Mouse (Mus musculus) megakaryocyte-erythroid progenitor cell, adult 5 weeks (primary cell): ENCODE measurements around the gene Lrrn3. TPM values are rescaled to one million over a fixed set of nuclear protein-coding genes. Genes with fewer than 3 reads are reported as not detected.

Source experiments
- polyA plus RNA-seq: library from polyadenylated mRNA; stranded (reverse); fragments of >175 nt; gene quantifications from 2 replicates; pipeline ENCODE4 v1.2.3, GENCODE M21; 2012

Gene Lrrn3
- 0.01 and 0.03 TPM in 2 replicates for polyA plus RNA-seq

DNA sequence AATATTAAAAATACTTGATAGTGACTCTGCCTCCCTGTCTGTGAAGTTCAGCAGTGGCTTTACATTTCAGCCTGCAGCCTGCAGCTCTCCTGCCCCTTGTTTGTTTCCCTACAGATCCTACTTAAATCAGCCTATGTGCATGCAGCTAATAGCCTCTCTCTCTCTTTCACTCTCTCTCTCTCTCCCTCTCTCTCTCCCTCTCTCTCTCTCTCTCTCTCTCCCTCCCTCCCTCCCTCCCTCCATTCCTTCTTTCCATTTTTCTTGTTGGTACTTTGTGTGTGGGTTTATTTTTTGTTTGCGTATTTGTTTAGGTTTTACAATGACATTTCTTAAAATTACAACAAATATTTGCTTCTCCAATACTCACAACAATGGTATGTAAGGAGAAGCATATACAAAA is at the start of gene Lrrn3:
Gene Lrrn3, minus strand, starts transcription at position 101 of the 400 bp plus-strand sequence.

